Mouse (Mus musculus) midbrain, postnatal 0 days (tissue): ENCODE results near the gene Trappc2l. TPM values are rescaled to one million over a fixed set of nuclear protein-coding genes. Genes with fewer than 3 reads are reported as not detected.

Experiments used
- ATAC-seq: fragments of 200-750 bp; cut with Nextera tagmentation; 2 replicates; pipeline ENCODE4 v1.8.0; 2017; ENCODE audit warnings: moderate number of reproducible peaks, mild to moderate bottlenecking, moderate TSS enrichment, moderate library complexity; ENCODE audit not compliant: low FRiP score
- DNase-seq: peaks from one replicate; pipeline ENCODE4 v3.0.0-alpha.2; 2015; ENCODE audit warnings: low spot score
- H3K27ac ChIP-seq: fragments of 300-500 bp; sonication (generic); 2 replicates; pipeline ENCODE4 v1.5.1; 2014; ENCODE audit warnings: low read depth, mild to moderate bottlenecking, low read length, mixed read lengths
- H3K27me3 ChIP-seq: fragments of 300-500 bp; sonication (generic); 2 replicates; pipeline ENCODE4 v1.6.1; 2014; ENCODE audit warnings: low read length, control low read depth, mixed read lengths; ENCODE audit not compliant: insufficient read depth
- H3K36me3 ChIP-seq: fragments of 300-500 bp; sonication (generic); 2 replicates; pipeline ENCODE4 v1.6.1; 2014; ENCODE audit warnings: low read length, control low read depth, mixed read lengths; ENCODE audit not compliant: insufficient read depth
- H3K4me1 ChIP-seq: fragments of 300-500 bp; sonication (generic); 2 replicates; pipeline ENCODE4 v1.6.1; 2014; ENCODE audit warnings: mild to moderate bottlenecking, control low read depth, antibody characterized with exemption, low read length, mixed read lengths; ENCODE audit not compliant: insufficient read depth
- H3K4me2 ChIP-seq: fragments of 300-500 bp; sonication (generic); 2 replicates; pipeline ENCODE4 v1.6.1; 2014; ENCODE audit warnings: low read depth, mild to moderate bottlenecking, low read length, mixed read lengths; ENCODE audit not compliant: poor library complexity, severe bottlenecking
- H3K4me3 ChIP-seq: fragments of 300-500 bp; sonication (generic); 2 replicates; pipeline ENCODE4 v1.5.1; 2014; ENCODE audit warnings: low read depth, mild to moderate bottlenecking, low read length, moderate library complexity
- H3K9ac ChIP-seq: fragments of 300-500 bp; sonication (generic); replicated peaks from 2 replicates; pipeline ENCODE4 v1.6.1; 2014; ENCODE audit warnings: mild to moderate bottlenecking, low read length, moderate library complexity, mixed read lengths; ENCODE audit not compliant: poor library complexity, severe bottlenecking
- H3K9me3 ChIP-seq: fragments of 300-500 bp; sonication (generic); 2 replicates; pipeline ENCODE4 v1.6.1; 2016; ENCODE audit warnings: low read length, control low read depth
- CTCF ChIP-seq: IDR thresholded peaks from 2 replicates; pipeline ENCODE4 v1.5.1; 2016; ENCODE audit warnings: antibody characterized with exemption, mild to moderate bottlenecking
- WGBS: fragments of 180-500 bp; shearing (Covaris S2); extraction: QIAGEN DNeasy Blood & Tissue Kit; methylation state at CpG from one replicate; pipeline ENCODE4 v1.1.7; 2014; 5-methylcytosine and 5-hydroxymethylcytosine counted together
- polyA plus RNA-seq: library from polyadenylated mRNA; unstranded; fragments of >200 nt; fragmentation: Nextera tagmentation; extraction: Ambion mirVana; gene quantifications from 2 replicates; pipeline ENCODE4 v1.2.1, GENCODE M21; 2015
- total RNA-seq: library from RNA; depleted of rRNA; stranded (reverse); fragments of >200 nt; gene quantifications from 2 replicates; pipeline ENCODE4 v1.2.3, GENCODE M21; 2014

Gene Trappc2l
- total and polyA plus RNA-seq, 2 experiments from 2014 or later, result 14.1 to 138 TPM

DNA sequence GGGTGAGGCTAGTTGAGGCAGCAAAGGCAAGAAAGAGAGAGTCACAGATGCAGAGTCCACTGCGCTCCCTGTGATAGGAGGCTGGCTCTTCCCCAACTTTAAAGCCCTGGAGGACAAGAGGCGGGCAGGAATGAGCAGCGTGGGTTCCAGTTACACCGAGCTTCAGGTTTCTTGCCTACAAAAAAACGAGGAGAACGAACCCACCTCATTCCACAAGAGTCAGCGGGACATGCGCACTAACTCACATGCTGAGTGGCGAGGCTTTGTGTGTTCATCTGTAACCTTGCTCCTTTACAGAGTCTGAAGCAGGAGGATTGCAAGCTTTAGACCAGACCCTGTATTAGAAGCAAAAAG is 47.3 kb downstream of the Trappc2l start:
- Histone ChIP-seq H3K9me3 (no peaks in the 10 kb centered on the region), H3K4me1 (no peaks in the 10 kb centered on the region), H3K4me2 (no peak overlapping the region), H3K36me3 (no peaks in the 10 kb centered on the region; the same call in none of the 2 replicates), H3K27me3 (no peaks in the 10 kb centered on the region), H3K4me3 (no peak overlapping the region), H3K9ac (no peak overlapping the region), H3K27ac (no peak overlapping the region)
- TF ChIP-seq CTCF, result no peak
- DNase-seq (no peak), ATAC-seq (no peak)
- WGBS, result 78% methylated on average over 9 of the region's 9 CpGs

DNA sequence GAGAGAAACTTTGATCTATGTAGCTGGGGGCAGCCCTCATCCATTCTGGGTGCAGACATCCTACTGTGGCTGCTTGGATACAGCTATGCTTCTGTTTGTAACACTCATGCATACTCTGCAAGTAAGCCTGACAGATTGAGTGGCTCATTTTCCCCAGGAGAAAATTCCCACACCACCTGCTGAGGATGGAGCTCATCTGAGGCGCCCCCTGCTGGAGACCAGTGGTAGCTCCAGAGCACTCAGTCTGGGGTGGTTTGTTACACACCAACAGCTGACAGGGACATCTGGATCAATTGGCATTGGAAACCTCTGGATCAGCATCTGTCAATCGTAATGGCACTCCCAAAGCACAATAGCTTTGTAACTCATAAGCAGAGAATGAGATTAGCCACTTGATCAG is 48.6 kb downstream of the Trappc2l start:
- H3K4me1 ChIP-seq, result 0 out of 2 replicates have a peak, but pooled peaks cover 2% of the 10 kb centered on the region
- TF ChIP-seq CTCF, result peak; percentile 61
- no peak overlapping the region for H3K27ac ChIP-seq
- ATAC-seq, result no peak
- no peak overlapping the region for H3K4me3 ChIP-seq
- no peak for DNase-seq
- no peaks in the 10 kb centered on the region for H3K27me3 ChIP-seq
- no peak overlapping the region for H3K4me2 ChIP-seq
- H3K36me3 ChIP-seq, result no peaks in the 10 kb centered on the region; the same call in none of the 2 replicates
- WGBS, result 63% methylated on average over 2 of the region's 2 CpGs
- H3K9ac ChIP-seq, result no peak overlapping the region
- no peaks in the 10 kb centered on the region for H3K9me3 ChIP-seq

DNA sequence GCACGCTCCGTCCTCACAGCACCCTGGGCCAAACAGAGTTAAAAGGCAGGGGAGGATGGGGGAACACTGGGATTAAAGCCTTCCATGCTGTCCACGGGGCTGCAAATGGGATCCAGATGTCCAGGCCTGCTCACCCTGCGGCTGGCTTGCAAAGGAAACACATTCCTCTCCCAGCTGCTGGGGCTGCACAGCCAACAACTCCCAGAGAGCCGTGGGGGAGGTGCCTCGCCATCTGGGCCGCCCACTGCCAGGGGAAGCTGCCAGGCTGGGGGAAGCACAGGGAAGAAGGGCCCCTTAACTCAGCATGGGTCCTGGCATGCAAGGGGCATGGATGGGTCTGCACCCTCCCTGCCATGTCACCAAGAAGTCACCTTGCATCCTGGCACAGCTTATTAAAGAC is 49.7 kb downstream of the Trappc2l start:
- 0 out of 2 replicates have a peak, but pooled peaks cover 2% of the 10 kb centered on the region for H3K4me1 ChIP-seq
- no peaks in the 10 kb centered on the region; the same call in none of the 2 replicates for H3K36me3 ChIP-seq
- TF ChIP-seq CTCF, result no peak
- H3K27me3 ChIP-seq, result no peaks in the 10 kb centered on the region
- ATAC-seq (no peak), DNase-seq (peak; percentile 66)
- 48% methylated on average over 7 of the region's 7 CpGs for WGBS
- no peaks in the 10 kb centered on the region for H3K9me3 ChIP-seq
- H3K4me3 ChIP-seq, result no peak overlapping the region
- no peak overlapping the region for H3K4me2 ChIP-seq
- H3K9ac ChIP-seq, result no peak overlapping the region
- no peak overlapping the region for H3K27ac ChIP-seq

DNA sequence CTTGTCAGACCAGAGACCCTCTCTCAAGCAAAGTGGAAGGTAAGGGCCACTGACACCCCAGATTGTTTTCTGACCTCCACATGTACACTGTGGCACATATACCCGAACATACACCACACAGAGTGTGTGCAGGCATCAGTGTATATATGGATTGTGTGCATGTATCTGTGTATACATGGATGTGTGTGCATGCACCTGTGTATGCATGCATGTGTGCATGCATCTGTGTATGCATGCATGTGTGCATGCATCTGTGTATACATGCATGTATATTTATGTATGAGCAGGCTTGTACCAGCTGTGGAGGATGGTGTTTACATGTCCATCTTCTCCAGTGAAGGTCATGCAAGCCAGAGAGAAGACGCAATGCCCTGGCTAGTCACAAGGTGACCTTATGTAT is 50.5 kb downstream of the Trappc2l start:
- Histone ChIP-seq H3K36me3 (no peaks in the 10 kb centered on the region; the same call in none of the 2 replicates), H3K9me3 (no peaks in the 10 kb centered on the region), H3K4me3 (no peak overlapping the region), H3K4me1 (peaks cover 9% of the 10 kb centered on the region), H3K27me3 (no peaks in the 10 kb centered on the region), H3K9ac (no peak overlapping the region), H3K4me2 (no peak overlapping the region), H3K27ac (no peak overlapping the region)
- TF ChIP-seq CTCF, result no peak
- no peak for ATAC-seq
- DNase-seq, result no peak
- 83% methylated on average over 2 of the region's 2 CpGs for WGBS

DNA sequence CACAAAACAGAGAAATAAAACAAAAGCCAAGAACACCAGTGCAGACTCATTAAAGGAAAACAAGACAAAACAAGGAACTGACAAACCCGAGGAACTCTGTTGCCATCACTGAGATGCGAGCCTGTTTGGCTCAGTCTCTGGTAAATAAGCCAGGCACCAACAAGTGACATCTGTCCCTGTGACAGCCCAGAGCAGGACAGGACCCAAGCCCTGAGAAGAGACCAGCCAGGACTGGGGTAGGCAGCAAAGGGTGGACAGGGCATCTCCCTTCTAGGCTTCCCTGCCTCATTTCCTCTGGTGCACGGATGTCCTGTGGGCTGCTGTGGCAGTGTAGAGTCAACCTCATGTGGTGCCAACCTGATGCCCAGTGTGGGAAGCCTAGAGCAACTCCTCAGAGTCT is 51.7 kb downstream of the Trappc2l start:
- H3K27me3 ChIP-seq, result no peaks in the 10 kb centered on the region
- WGBS, result 83% methylated on average over 3 of the region's 3 CpGs
- TF ChIP-seq CTCF, result no peak
- no peak for ATAC-seq
- no peaks in the 10 kb centered on the region for H3K9me3 ChIP-seq
- H3K4me1 ChIP-seq, result peaks cover 10% of the 10 kb centered on the region
- H3K9ac ChIP-seq, result no peak overlapping the region
- DNase-seq, result no peak
- H3K4me2 ChIP-seq, result no peak overlapping the region
- H3K4me3 ChIP-seq, result no peak overlapping the region
- no peak overlapping the region for H3K27ac ChIP-seq
- H3K36me3 ChIP-seq, result no peaks in the 10 kb centered on the region; the same call in 1 of the 2 replicates

DNA sequence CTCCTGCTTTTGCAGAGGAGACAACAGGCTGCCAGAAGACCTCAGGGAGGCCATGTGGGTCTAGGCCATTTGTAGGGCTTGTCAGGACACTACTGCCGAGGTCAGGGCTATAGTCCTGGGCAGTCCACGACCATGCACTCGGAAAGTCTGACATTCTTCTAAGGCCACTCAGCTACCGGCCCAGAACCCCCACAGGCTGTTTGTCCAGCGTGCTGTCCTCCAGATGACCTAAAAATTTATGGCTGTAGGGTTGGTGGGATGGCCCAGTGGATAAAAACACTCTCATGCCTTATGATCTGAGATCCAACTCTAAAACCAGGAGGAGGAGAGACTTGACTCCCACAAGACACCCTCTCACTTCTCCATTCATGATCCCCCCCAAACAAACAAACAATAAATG is 52.2 kb downstream of the Trappc2l start:
- 78% methylated on average over 5 of the region's 5 CpGs for WGBS
- Histone ChIP-seq H3K27me3 (no peaks in the 10 kb centered on the region), H3K4me1 (peaks cover 10% of the 10 kb centered on the region), H3K9me3 (no peaks in the 10 kb centered on the region), H3K4me3 (no peak overlapping the region), H3K27ac (no peak overlapping the region), H3K4me2 (no peak overlapping the region), H3K9ac (no peak overlapping the region), H3K36me3 (no peaks in the 10 kb centered on the region; the same call in 1 of the 2 replicates)
- DNase-seq (no peak), ATAC-seq (no peak)
- TF ChIP-seq CTCF, result no peak
